Mouse (Mus musculus): ENCODE results near the gene Vti1a.

DNA sequence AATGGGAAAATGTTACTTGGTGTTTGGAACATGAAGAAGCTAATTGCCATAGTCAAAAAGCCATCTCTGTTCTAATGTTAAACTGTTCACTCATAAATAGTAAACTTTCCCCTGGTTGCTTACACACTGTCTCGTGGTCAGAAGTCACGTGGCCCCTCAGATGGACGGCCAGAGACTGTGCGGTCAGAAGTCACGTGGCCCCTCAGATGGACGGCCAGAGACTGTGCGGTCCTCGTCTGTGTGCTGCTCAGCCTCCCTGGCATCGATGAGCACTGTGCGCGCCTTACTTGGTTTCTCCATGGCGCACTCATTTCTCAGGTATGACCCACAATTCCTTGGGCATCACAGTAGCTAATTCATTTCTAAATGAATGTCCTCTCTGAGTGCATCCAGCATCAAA is 20.3 kb downstream of the Vti1a start:
- no peak for TF ChIP-seq POLR2A (IDR thresholded peaks at IDR 0.05; ENCODE audit: insufficient read depth, low read length)
- TF ChIP-seq CTCF (IDR thresholded peaks at IDR 0.05; ENCODE audit: low read depth, low read length) = no peak
- TF ChIP-seq EP300 (IDR thresholded peaks at IDR 0.05; ENCODE audit: insufficient read depth, low read depth, low read length) = no peak
